Mouse (Mus musculus) midbrain, embryonic 14.5 days (tissue): ENCODE measurements at regions not wholly inside any gene's neighbourhood (a gene's known extent, or its start where the extent isn't known, plus 50 kb on each side); places are given as distances from the start of the nearest gene placed in this dataset.
A peak's percentile ranks its signal among the peaks of the same experiment; 100 is the strongest.

Experiments used
- ATAC-seq: fragments of 200-750 bp; cut with Nextera tagmentation; 2 replicates; pipeline ENCODE4 v1.8.0; 2017; ENCODE audit warnings: moderate number of reproducible peaks, moderate library complexity; ENCODE audit not compliant: low FRiP score, low TSS enrichment
- DNase-seq: peaks from one replicate; pipeline ENCODE4 v3.0.0-alpha.2; 2015
- H3K27ac ChIP-seq: fragments of 300-500 bp; sonication (generic); replicated peaks from 2 replicates; pipeline ENCODE4 v1.5.1; 2014; ENCODE audit warnings: mild to moderate bottlenecking, low read depth, low read length, moderate library complexity
- H3K27me3 ChIP-seq: fragments of 300-500 bp; sonication (generic); 2 replicates; pipeline ENCODE4 v1.6.1; 2014; ENCODE audit warnings: low read length, control low read depth, mixed read lengths; ENCODE audit not compliant: control insufficient read depth, insufficient read depth
- H3K36me3 ChIP-seq: fragments of 300-500 bp; sonication (generic); 2 replicates; pipeline ENCODE4 v1.6.1; 2014; ENCODE audit warnings: low read length, control low read depth; ENCODE audit not compliant: control insufficient read depth, insufficient read depth
- H3K4me1 ChIP-seq: fragments of 300-500 bp; sonication (generic); 2 replicates; pipeline ENCODE4 v1.6.1; 2014; ENCODE audit warnings: mild to moderate bottlenecking, antibody characterized with exemption, low read length, control low read depth; ENCODE audit not compliant: control insufficient read depth, insufficient read depth
- H3K4me2 ChIP-seq: fragments of 300-500 bp; sonication (generic); 2 replicates; pipeline ENCODE4 v1.6.1; 2014; ENCODE audit warnings: mild to moderate bottlenecking, low read length, moderate library complexity
- H3K4me3 ChIP-seq: fragments of 300-500 bp; sonication (generic); replicated peaks from 2 replicates; pipeline ENCODE4 v1.5.1; 2014; ENCODE audit warnings: low read depth, low read length
- H3K9ac ChIP-seq: fragments of 300-500 bp; sonication (generic); replicated peaks from 2 replicates; pipeline ENCODE4 v1.6.1; 2014; ENCODE audit warnings: mild to moderate bottlenecking, low read length, moderate library complexity
- H3K9me3 ChIP-seq: fragments of 300-500 bp; sonication (generic); 2 replicates; pipeline ENCODE4 v1.6.1; 2016; ENCODE audit warnings: low read length, control low read depth, mixed read lengths; ENCODE audit not compliant: control insufficient read depth
- WGBS: fragments of 180-500 bp; shearing (Covaris S2); extraction: QIAGEN DNeasy Blood & Tissue Kit; methylation state at CpG from one replicate; pipeline ENCODE4 v1.1.7; 2014; 5-methylcytosine and 5-hydroxymethylcytosine counted together

- Histone ChIP-seq H3K9me3 (no peaks in the 10 kb centered on the region), H3K9ac (no peak overlapping the region), H3K4me3 (no peak overlapping the region), H3K36me3 (no peaks in the 10 kb centered on the region), H3K27me3 (no peaks in the 10 kb centered on the region), H3K4me2 (no peak overlapping the region), H3K27ac (no peak overlapping the region), H3K4me1 (no peaks in the 10 kb centered on the region)
- DNase-seq (no peak), ATAC-seq (no peak)
- WGBS = 90% methylated on average over 21 of the region's 21 CpGs
These were observed 154.9 kb upstream of the Klf14 start for GRCm38 (mm10) chr6:31113558-31114326.

- no peak overlapping the region for H3K4me3 ChIP-seq
- H3K27me3 ChIP-seq = no peaks in the 10 kb centered on the region
- no peaks in the 10 kb centered on the region for H3K4me1 ChIP-seq
- DNase-seq (no peak), ATAC-seq (no peak)
- no peak overlapping the region for H3K9ac ChIP-seq
- H3K9me3 ChIP-seq = no peaks in the 10 kb centered on the region
- 78% methylated on average over 19 of the region's 19 CpGs for WGBS
- no peak overlapping the region for H3K27ac ChIP-seq
- no peaks in the 10 kb centered on the region for H3K36me3 ChIP-seq
- H3K4me2 ChIP-seq = no peak overlapping the region
These were observed 155.8 kb upstream of the Klf14 start for GRCm38 (mm10) chr6:31114336-31115335.

- H3K4me2 ChIP-seq = no peak overlapping the region
- H3K9me3 ChIP-seq = no peaks in the 10 kb centered on the region
- no peak overlapping the region for H3K27ac ChIP-seq
- no peaks in the 10 kb centered on the region for H3K36me3 ChIP-seq
- no peak for ATAC-seq
- no peaks in the 10 kb centered on the region for H3K4me1 ChIP-seq
- no peak for DNase-seq
- H3K9ac ChIP-seq = no peak overlapping the region
- WGBS = 86% methylated on average over 4 of the region's 4 CpGs
- no peaks in the 10 kb centered on the region for H3K27me3 ChIP-seq
- H3K4me3 ChIP-seq = no peak overlapping the region
These were observed 156.7 kb upstream of the Klf14 start for GRCm38 (mm10) chr6:31115566-31115965.

- Histone ChIP-seq H3K4me2 (no peak overlapping the region), H3K27me3 (no peaks in the 10 kb centered on the region), H3K9me3 (no peaks in the 10 kb centered on the region), H3K36me3 (no peaks in the 10 kb centered on the region), H3K27ac (no peak overlapping the region), H3K4me3 (no peak overlapping the region), H3K9ac (no peak overlapping the region), H3K4me1 (peaks cover 6% of the 10 kb centered on the region; the same call in 1 of the 2 replicates)
- 79% methylated on average over 6 of the region's 6 CpGs for WGBS
- ATAC-seq (no peak), DNase-seq (no peak)
These were observed 157.5 kb upstream of the Klf14 start for GRCm38 (mm10) chr6:31116365-31116764.

- Histone ChIP-seq H3K4me2 (no peak overlapping the region), H3K27ac (no peak overlapping the region), H3K9ac (no peak overlapping the region), H3K4me3 (no peak overlapping the region), H3K4me1 (peaks cover 7% of the 10 kb centered on the region; the same call in 1 of the 2 replicates), H3K9me3 (no peaks in the 10 kb centered on the region), H3K27me3 (no peaks in the 10 kb centered on the region), H3K36me3 (no peaks in the 10 kb centered on the region)
- DNase-seq (no peak), ATAC-seq (no peak)
- WGBS = 92% methylated on average over 12 of the region's 12 CpGs
These were observed 158.8 kb upstream of the Klf14 start for GRCm38 (mm10) chr6:31117666-31118065.

- DNase-seq = peak; percentile 28
- Histone ChIP-seq H3K4me3 (no peak overlapping the region), H3K27me3 (no peaks in the 10 kb centered on the region), H3K4me1 (peaks cover 7% of the 10 kb centered on the region; the same call in 1 of the 2 replicates), H3K4me2 (no peak overlapping the region; the same call in 1 of the 2 replicates), H3K9ac (no peak overlapping the region), H3K36me3 (no peaks in the 10 kb centered on the region), H3K27ac (no peak overlapping the region), H3K9me3 (no peaks in the 10 kb centered on the region)
- WGBS = 6% methylated on average over 8 of the region's 8 CpGs
- ATAC-seq = no peak
These were observed 162.1 kb upstream of the Klf14 start for GRCm38 (mm10) chr6:31121008-31121407.

GRCm38 (mm10) chr6:31122895-31123294, 164.0 kb upstream of the Klf14 start:
- Histone ChIP-seq H3K9me3 (no peaks in the 10 kb centered on the region), H3K27ac (no peak overlapping the region), H3K36me3 (no peaks in the 10 kb centered on the region), H3K27me3 (no peaks in the 10 kb centered on the region), H3K4me2 (no peak overlapping the region), H3K4me3 (no peak overlapping the region), H3K9ac (no peak overlapping the region), H3K4me1 (peaks cover 7% of the 10 kb centered on the region; the same call in 1 of the 2 replicates)
- ATAC-seq = no peak
- WGBS = 87% methylated on average over 5 of the region's 5 CpGs
- DNase-seq = no peak

GRCm38 (mm10) chr6:31123342-31123990, 164.6 kb upstream of the Klf14 start:
- Histone ChIP-seq H3K4me3 (no peak overlapping the region), H3K27ac (no peak overlapping the region), H3K27me3 (no peaks in the 10 kb centered on the region), H3K4me1 (peaks cover 7% of the 10 kb centered on the region; the same call in 1 of the 2 replicates), H3K9ac (no peak overlapping the region), H3K9me3 (no peaks in the 10 kb centered on the region), H3K36me3 (no peaks in the 10 kb centered on the region), H3K4me2 (no peak overlapping the region)
- ATAC-seq = no peak
- DNase-seq = no peak
- WGBS = 81% methylated on average over 4 of the region's 4 CpGs
